Mouse (Mus musculus) bone marrow macrophage, adult 2 months (primary cell): ENCODE data around the gene Myb.

Experiments
- CTCF ChIP-seq: IDR thresholded peaks from 2 replicates; pipeline ENCODE4 v1.5.1; 2012; ENCODE audit warnings: low read depth, mild to moderate bottlenecking, low read length, moderate library complexity
- POLR2A ChIP-seq: IDR thresholded peaks from 2 replicates; pipeline ENCODE4 v1.6.1; 2012; ENCODE audit warnings: mild to moderate bottlenecking, low read depth, low read length, borderline replicate concordance

DNA sequence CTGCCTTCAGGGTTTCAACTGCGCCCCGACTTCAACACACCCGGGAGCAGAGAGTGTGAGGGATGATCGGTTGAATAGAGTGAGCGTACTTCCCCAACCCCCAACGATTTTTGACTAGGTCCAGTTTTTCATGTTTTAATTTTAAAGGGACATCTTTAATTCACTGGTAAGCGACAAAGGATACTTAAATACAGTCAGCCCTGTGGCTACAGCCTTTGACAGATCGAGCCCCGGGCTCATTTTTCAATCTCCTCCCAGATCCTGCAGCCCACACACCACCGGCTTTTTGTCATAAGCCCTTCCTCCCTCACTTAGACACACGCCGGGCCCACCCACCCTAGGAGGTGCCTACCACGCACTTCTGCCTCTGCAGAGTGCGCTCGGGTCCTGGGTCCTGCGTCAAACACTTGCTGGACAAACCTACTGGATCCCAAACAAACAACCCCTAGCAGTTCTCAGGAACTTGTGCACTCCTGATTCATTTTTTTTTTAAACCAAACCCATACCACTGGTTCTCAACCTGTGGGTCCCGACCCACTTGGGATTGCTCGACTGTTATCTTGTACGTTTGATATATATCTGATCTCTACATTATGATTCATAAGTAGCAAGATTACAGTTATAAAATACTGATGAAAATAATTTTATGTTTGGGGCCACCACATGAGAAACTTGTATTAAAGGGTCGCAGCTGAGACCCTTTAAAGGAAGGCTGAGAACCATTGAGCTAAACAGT, 743 bp upstream of the Myb start:
- no peak for TF ChIP-seq POLR2A
- TF ChIP-seq CTCF, result no peak
